Mouse (Mus musculus) frontal cortex, postnatal 25 days (tissue): Measurements from ENCODE around the gene Bax.

Source experiments
- DNase-seq, 2 experiments: peaks; one replicate each; pipeline ENCODE4 v3.0.0; 2022; ENCODE audit warnings: low spot score in 2 of 2

Bax gene

GRCm38 (mm10) chr7:45415636-45416035 lies 51.1 kb downstream of the Bax start:
- no peak for DNase-seq

- no peak for DNase-seq
These were observed 51.9 kb downstream of the Bax start for GRCm38 (mm10) chr7:45414740-45415224.

GRCm38 (mm10) chr7:45413864-45414739 lies 52.6 kb downstream of the Bax start:
- no peak for DNase-seq

GRCm38 (mm10) chr7:45413113-45413863 lies 53.4 kb downstream of the Bax start, which contains the start of gene Ntf5:
TSS of gene Ntf5 (plus strand) at chr7:45413695.
- DNase-seq, result no peak

GRCm38 (mm10) chr7:45412421-45412820 lies 54.3 kb downstream of the Bax start:
- DNase-seq, result no peak
